Mouse (Mus musculus) CD8-positive naive resting alpha-beta T cell, adult 2 months (primary cell): ENCODE results near the gene Gys2.
"Not testable (repeated sequence)": the region's sequence is repeated elsewhere in the genome, so short reads cannot be mapped to it uniquely, and the experiment has no call there.

Experiments
- DNase-seq, 2 experiments: peaks; one replicate each; pipeline ENCODE4 v3.0.0; 2022; ENCODE audit warnings: low read depth in 2 of 2, low spot score in 2 of 2

The Gys2 gene

DNA sequence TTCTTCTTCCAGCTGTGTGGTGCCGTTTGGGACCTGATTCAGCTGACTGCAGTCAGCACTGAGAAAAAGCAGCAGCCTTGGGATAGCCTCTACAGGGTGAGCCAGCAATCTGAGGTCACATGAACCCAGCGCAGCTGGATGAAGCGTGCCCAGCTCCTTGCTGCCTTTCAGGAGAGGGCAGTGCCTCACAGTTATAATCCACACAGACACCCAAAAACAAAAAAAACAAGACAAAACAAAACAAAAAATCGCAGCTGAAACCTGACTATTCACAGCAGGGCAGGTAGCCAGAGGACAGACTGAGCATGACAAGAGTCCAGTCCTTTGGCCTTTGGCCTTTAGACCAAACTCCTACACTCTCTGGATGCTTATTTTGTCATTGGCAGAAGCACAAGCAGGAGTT lies at the start of gene Gys2:
Gene Gys2, minus strand, starts transcription at position 309 of the 403 bp plus-strand sequence.
- no peak for DNase-seq

DNA sequence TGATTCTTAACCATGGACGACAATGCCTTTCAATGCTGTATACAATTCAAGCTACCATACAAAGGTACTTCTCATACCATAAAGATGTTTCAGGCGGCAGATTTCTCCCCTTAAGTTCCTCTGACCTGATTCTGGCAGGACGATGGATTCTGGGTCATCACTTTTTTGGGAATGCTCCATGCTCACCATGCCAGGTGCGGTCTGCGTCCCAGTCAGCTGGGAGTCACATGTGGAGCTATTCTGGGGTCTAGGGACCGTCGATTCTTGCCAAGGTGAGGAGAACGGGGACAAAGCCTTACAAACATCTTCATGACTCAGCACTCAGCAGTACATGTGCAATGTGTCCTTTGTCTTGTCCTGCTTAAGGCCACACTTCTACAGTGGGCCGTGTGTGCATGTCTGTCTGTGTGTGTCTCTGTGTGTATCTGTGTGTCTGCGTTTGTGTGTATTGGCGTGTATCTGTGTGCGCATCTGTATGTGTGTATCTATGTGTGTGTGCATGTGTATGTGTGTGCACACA lies 48.7 kb upstream of the Gys2 start:
- DNase-seq, result no peak

DNA sequence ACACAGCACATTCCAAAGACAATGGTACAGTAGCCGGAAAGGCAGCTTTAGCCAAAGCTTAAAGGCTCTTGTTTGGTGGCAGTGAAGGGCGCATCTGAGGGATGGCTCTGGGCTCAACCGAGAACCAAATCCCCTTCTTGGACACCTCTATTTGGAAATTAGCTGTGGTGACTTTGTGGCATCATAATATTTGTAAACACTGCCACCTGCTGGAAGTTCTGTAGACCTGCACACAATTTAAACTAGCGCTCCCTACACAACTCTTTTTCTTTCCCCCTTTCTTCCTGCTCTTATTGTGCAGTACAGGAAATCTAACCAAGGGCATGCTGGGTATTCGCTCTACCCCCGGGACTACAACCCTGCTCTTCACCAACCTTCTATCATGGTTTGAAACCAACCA lies 46.2 kb upstream of the Gys2 start:
- DNase-seq, result peak in 1 of 2 experiments; percentile 38

DNA sequence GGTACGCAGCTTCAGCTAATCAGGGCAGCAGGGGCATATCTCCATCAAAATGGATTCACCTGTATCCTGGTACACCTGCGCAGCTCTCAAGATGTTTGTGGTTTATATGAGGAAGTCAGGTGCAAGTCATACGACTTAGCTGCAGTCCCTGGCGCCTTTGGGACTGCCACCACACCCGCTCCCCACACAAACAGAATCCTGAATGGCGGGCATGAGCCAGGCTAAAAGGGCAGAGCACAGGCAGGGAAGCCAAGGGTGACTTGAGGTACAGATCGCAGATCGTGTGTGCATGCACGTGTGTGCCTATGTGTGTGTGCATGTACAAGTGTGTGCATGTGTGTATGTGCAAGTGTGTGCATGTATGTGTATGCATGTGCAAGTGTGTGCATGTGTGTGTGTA lies 42.5 kb upstream of the Gys2 start:
- DNase-seq, result not testable (repeated sequence)

DNA sequence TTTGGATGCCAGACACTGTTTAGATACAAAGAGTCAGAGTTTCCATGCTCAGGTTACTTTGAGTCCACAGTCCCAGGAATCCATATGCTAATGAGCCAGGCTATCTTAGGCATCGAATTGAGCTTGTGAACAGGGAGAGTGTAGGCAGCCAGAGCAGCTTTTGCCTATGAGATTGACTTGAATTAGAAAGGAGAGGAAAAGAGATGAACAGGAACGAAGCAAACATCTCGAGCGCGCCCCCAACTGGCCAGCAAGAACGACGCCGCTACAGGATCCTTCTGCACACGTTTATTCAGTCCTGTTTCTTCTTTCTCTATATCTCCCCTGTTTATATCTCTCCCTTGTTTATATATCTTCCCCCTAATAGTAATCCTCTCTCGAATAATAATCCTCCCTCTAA lies 42.0 kb upstream of the Gys2 start:
- no peak for DNase-seq

DNA sequence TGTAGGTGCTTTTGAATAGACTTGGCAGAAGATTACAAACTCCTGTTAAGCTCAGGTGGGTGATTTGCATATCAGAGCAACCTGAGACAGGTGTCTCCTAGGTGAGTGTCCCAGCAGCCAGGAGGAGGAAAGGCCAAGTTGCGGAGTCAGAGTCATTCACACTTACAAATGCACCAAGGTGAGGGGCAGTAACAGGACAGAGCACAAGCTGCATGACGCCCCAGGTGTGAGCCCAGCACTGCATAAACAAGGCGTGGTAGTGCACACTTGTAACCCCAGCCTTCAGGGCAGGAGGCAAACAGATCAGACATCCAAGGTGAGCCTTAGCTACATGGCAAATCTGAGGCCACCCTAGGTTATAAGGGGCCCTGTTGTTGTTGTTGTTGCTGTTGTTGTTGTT lies 40.0 kb upstream of the Gys2 start:
- no peak for DNase-seq

DNA sequence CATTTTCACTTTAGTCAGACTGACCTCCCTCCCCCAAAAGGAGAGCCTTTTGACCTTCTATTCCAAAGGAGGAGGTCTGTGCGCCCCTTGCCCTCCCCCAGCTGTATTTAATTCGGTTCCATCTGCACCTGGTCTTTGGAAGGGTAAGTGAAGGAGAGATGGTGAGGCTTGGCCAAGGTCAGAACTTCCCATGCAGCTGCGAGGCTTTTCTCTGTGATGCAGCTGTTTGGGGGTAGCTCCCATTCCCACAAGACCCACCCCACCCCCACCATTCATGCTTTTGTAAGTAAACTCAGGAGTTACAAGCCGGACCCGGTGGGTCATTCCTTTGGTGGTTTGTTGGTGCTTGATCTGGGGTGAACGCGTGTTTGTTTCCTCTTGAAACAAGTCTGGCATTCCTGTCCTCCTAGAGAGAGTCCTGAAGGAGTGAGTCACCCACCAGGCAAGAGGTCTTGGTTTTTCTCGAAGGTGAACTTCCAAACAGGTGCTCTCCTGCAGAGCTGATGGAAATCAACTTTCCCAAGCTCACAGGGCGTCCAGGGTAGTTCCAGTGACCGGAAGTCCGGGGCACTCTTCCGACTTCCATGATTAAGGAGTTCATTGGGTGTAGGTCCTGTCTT lies 38.7 kb upstream of the Gys2 start:
- no peak for DNase-seq

DNA sequence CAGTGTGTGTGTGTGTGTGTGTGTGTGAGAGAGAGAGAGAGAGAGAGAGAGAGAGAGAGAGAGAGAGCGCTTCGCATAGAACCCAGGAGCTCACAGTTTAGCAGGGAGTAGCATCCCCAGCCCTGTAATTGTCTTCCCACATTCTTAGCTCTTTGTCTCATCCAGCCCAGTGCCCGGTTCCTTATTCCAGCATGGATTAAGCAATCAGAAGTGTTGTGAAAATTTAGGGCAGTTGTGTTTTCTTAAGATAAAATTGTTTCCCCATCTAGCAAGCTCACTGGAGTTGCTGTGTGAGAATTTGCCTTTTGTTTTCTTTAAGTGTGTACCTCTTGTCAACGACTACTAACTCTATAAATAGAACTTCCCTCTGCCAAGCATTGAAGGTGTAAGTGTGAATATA lies 35.8 kb upstream of the Gys2 start:
- DNase-seq, result no peak

DNA sequence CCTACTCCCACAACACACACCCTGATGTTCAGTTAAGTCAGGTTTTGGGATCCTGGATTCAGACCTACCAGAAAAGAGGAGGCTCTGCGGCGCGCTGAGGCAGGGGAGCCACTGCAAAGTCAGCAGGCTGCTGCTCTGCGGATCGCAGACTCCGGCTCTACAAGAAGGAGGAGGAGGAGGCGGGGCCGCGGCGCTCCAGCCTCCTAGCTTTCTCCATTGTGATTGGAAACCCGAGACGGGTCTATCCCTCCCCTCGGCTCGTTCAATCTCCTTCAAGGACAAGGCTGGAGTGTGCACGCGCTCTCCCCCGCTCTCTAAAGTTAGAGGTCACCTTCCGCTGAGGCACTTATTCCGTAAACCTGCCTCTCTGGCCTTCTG lies 34.9 kb upstream of the Gys2 start, which contains the start of gene Ldhb:
Gene Ldhb, minus strand, starts transcription at position 173 of the 378 bp plus-strand sequence.
- peak; percentile 63 to 73 for DNase-seq

DNA sequence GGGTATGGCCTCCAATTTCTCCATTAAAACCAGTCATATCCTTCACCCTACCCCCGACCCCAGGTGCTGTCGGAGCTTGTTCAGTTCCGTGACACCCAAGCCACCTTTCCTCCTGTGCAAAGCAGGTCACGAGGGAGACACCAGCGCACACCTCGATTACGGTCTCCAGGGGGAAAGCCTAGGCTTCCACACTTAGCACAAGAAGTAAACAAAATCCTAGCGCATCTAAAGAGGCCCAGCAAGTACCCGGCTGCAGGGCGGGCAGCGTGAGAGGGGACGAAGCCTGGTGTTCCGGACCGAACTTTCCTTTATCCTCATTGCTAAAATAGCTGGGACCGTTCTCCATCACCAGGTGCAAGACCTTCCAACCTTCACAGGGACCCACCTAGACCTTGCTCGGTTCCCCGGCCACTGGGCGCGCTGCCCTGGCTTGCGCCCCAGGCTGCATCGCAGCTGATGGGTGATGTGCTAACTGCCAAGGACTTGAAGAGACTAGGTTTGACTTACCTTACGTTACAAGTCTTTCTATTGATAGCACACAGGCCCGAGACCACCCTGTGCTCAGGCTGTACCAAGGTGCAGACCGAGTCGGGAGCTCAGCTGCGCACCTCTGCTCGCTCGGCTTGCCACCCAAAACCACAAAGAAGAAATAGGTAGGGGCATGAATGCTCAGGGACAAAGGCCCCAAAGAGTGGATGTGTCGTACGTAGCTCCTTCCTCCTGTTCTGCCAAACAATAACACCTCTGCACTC lies 34.3 kb upstream of the Gys2 start:
- DNase-seq, result peak in 1 of 2 experiments; percentile 7

DNA sequence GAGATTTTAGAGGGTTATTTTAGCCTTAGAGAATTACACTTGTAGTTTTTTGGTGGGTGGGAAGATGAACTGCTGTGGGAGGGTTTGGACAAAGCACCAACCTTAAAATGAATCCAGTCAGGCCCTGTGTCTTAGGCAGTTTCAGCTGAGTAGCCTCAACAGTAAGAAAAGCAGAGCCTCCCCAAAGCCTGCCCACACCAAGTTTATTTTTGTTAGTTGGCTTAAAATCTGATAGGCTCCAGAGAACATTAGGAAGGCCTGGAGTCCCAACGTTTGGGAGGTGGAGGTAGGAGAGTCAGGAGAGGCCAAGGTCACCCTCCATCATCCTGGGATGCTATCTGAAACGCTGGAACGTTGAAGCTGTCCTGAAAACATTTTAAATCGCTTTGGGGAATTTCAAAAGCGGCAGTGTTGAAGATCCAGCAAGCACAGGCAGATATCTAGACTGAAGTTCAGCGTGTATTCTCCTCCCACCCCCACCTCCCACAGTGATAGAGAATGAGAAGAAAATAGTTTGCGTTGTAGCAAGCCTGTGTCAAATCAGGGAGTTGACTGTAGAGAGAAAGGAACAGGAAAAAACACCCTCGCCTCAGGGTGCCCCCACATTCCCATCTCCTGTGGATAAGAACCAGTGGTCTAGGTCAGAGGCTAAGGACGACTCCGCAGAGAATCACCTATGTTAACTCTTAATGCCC lies 33.6 kb upstream of the Gys2 start:
- DNase-seq, result no peak

DNA sequence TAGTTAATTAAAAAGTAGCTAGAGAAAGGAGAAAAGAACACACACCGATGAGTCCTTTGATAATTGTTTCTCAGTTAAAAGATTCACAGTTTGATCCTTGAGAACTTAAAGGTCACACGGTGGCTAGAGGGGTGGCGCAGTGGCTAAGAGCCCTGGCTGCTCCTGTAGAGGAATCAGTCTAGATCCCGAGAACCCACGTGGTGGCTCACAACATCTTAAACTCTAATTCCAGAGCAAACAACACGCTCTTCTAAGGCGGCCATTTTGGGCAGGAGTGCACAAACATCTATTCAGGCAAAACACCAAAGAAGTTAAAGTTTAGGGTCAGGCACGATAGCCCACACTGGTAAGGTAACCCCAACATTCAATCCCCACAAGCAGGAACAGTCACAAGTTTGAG lies 30.7 kb upstream of the Gys2 start:
- DNase-seq, result no peak

DNA sequence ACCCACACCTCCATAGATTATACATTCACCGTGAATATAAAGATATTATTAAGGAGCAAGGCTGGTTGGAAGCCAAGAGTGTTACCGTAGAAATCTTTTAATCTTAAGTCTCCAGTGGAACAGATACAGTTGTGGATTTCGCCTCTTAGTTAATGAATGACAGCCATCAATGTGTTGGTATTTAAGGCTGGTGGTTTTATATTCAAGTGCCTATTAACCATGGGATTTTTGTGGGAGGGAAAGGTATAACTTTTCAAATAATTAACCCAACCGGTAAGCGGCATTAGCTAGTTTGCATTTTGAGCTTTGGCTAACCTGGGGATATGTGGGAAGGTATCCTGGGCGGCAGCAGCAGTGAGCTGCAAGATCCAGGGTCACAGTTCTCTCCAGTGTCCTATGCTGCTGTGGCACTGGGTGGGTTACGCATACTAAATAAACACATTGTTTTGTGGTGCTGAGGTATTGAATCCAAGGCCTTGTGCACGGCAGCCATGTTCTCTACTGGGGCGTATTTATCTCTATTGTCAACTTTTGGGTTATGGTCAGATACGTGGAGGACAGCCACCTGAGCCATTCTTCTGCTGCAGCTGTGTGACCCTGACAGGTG lies 29.7 kb upstream of the Gys2 start:
- DNase-seq, result no peak

DNA sequence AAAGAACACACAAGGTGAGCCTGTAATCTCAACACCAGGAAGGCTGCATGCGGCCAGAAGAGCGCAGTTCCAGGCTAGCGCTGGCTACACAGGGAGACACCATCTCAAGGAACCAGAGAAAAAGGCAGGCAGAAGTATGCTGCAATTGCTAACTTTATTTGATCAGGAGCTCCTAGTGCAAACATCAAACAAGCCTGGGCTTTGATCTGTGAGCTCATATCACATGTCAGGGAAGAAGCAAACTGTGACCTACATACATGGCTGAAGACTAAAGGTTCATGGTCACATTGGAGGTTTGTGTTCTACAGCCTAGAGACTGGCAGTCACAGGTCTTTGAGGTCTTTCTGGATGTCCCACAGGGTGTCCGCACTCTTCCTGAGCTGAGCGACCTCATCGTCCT lies 17.2 kb upstream of the Gys2 start:
- DNase-seq, result not testable (repeated sequence)

DNA sequence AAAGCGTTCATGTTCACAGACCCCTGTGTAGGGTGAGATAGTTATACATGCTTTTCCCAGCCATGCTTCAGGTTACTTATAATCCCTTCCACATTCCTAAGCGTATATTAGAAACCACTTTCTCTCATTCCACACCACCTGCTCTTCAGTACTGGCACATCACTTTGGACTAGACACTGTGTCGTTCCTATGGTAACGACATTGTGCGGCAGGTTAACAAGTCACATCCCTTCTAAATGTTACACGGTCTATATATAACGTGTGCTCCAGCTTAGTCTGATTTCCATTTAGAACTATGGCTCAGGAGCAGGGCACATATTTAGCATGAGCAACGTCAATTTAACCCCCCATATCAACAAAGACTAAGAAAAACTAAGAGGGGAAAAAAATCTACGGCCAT lies 14.7 kb upstream of the Gys2 start:
- DNase-seq, result no peak

DNA sequence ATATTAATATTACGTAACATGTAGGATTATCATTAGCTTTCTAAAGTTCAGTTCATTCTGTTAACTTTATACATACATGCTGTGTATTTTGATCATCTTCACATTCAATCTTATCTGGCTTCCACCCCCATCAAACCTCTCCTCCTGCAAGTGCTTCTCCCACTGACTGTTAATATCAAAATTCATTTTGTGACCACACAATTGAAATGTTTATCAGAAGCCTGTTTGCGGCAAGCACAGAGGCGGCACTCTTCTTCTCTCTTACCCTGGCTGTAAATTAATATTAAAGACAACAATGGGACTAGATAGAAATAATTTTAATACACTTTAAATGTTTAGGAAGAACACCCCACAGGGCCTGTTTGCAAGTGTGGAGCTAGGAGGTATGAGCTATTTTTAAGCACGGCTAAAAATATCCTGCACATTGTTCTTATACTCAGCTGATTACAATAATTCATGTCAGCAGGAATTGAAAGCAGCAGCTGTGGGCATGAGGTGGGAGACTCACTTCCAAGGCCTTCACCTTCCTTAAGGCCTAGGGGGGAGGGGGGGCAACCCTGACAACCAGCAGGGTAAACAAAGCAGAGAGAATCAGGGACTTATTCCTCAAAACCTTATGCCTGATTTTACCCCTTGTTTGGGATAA lies 12.7 kb upstream of the Gys2 start:
- DNase-seq, result no peak

DNA sequence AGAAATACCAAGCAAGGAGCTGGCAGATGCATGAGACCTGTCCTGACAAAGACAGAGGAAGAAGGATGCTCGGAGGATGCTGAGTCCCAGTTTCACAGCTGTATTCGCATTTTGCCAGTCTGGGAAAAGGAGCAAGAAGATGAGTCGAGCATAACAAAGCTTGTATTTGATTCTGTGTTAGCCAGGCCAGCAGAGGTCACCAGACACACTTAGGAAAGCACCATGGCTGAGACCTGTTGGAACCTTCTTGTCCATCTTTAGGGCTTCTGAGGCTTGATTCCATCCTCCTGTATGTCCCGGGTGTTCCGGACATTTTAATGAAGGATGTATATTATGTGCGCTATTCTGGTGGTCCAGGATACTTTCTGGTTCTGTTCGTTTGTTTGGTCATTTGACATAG lies 4.3 kb upstream of the Gys2 start:
- DNase-seq, result no peak

DNA sequence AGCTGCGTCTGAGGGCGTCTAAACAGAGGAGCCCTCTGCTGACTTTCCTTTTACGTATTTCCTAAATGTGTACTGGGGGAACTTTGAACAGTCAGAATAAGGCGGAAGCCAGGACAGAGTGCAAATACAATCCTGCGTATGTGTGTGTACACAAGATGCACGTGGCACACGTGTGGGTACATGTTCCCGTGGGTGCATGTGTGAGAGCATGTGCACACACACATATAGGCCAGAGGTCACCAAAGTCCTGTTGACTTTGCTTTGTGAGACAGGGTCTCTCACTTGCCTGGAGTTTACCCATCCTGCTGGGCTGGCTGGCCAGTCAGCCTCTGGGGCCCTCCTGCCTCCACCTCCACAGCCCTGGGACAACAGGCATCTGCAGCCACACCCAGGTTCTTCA lies 1.8 kb downstream of the Gys2 start:
- DNase-seq, result no peak

DNA sequence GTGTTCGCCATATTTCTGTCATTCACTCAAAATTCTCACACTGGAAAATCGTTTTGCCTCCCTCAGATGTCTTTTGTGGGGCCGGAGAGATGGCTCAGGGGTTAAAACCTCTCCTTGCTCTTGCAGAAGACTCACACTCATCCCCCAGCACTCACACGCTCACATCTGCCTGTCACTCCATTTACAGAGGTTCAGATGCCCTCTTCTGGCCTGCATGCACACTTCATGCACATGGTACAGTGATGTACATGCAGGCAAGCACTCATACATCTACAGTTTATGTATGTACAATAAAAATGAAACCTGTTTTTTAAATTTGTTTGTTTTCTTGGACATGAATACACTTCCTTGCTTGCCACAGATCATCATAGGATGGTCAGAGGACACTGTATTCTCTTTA lies 3.3 kb downstream of the Gys2 start:
- DNase-seq, result no peak

DNA sequence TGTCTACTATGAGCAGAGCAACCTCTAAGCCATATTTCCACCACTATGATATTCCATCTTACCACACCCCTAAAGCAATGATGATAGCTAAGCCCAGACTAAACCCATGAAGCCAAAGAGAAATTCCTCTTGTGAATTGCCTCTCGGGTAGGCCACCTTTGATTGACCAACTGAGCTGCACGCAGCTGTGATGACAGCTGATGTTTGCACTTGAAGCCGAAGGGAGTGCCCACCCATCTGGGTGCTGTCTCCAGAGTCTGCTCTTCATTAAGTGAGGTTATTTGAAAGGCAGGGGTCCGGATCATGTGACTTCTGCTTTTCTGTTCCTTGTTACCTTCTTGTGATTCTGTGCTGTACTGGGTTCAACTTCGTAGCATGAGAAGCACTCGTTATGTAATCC lies 10.7 kb downstream of the Gys2 start:
- DNase-seq, result no peak

DNA sequence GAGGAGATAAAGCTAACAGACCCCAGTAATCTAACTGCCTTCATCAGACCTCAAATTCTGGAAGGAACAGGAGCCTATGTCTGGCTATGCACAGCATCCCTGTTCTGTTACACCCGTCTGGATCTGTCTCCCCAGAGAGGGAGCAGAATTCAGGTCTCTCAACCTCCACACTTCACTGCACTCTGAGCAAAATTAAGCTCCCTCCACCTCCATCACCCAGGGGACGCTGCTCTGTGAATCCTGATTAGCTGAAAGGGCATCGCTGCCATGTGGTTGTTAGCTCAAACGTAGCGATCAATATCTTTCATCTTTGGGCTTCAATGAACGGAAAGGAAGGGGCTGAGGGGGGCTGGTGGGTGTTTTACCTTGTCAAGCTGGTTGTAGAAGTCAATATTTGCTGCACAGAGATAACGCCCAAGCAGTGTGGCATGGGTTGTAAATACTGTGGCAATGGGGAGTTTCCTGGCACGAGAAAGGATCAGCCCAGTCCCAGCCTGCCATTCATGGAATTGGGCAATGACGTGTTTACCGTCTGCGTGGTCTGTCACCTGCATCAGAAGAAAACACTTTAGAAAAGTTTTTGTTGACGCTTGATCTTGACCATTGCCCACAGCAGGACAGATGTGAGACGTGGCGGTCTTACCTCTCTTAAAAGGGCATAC lies 13.8 kb downstream of the Gys2 start:
- DNase-seq, result no peak
